Mouse (Mus musculus): ENCODE results near the gene Magix. TPM values are rescaled to one million over a fixed set of nuclear protein-coding genes. Genes with fewer than 3 reads are reported as not detected.

Gene Magix
- not detected in 2 replicates for total RNA-seq (2023)

DNA sequence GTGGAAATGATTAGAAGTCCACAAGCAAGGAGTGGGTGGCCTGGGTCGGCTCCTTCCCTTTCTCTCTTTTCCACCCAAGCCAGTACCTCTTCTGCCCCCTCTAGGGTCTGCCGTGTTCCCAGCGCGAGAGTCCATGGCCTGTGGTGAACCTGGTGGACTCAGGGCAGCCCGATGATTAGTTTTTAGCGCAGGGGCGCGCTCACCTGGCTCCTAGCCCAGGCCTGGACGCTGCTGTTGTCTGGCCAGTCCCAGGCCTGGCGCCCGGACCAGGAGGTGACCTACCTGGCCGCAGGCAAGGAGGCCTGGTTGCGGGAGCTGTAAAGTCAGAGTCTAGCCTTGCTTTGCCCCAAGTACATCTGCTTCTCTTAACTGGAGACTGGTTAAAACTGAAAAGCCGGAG is at the start of gene Magix:
Gene Magix, minus strand, starts transcription at position 388 of the 400 bp plus-strand sequence.

DNA sequence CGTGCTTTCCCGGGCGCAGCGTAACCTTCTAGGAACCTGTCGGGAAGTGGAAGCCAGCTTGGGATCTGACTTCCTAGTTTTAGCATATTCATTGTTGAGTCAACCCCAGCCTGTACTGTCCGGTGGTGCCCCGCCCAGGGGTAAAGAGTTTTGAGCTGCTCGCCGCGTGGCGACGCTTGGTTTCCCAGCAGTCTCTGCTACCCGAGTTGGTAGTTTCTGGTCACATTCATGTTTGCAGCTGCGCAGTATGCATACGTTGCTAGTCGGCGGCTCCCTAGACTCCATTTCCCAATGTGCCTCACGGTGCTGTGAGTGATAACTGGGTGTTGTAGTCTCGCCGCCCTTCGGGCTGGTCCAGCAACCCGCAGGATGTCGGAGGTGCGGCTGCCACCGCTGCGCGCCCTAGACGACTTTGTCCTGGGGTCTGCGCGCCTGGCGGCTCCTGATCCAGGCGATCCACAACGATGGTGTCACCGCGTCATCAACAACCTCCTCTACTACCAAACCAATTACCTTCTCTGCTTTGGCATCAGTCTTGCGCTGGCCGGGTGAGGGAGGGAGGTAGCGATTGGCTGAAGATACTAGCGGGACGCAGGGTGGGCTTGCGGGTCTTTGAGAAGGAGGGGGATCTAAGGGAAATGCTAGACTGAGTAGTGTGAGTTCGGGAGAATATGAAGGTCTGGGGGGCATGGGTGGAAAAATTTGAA is 47.3 kb upstream of the Magix start, which contains the start of gene Praf2:
Gene Praf2, plus strand, starts transcription at position 225 of the 707 bp plus-strand sequence.

DNA sequence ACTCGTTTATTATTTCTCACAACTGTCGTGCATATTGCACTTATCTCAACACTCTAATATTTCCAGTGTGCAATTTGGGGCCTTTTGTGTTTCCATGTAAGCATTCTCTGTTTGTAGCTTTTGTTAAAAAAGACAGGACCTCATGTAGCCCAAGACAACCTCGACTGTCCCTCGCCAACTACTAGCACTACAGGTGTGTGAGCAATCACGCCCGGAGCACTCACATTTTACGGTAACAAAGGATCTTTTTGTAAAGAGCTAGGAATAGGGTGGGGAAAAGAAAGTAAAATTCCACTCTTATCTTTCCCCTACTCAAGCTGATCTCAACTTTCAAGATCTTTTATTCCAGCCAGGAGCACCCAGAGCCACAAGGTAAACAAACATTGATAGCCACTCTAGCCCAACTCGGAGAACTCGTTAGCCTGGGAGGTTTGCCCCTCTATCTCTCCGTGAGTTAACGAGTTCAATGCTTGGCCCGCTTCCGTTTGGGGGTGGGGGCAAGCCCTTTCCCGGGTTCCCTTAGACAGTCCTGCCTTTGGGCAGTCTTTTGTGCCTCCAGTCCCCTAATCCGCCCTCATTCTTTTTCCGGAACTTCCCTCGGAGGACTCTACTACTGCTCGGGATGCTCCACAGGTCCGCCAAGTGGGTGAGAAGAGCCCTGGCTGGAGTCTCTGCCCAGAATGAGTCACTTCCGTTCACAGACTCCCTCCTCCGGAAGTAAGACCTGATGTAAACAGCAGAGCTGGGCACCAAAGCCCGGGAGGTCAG is 40.6 kb upstream of the Magix start, which contains the start of gene Gm45208:
Gene Gm45208, plus strand, starts transcription at position 732 of the 768 bp plus-strand sequence.

DNA sequence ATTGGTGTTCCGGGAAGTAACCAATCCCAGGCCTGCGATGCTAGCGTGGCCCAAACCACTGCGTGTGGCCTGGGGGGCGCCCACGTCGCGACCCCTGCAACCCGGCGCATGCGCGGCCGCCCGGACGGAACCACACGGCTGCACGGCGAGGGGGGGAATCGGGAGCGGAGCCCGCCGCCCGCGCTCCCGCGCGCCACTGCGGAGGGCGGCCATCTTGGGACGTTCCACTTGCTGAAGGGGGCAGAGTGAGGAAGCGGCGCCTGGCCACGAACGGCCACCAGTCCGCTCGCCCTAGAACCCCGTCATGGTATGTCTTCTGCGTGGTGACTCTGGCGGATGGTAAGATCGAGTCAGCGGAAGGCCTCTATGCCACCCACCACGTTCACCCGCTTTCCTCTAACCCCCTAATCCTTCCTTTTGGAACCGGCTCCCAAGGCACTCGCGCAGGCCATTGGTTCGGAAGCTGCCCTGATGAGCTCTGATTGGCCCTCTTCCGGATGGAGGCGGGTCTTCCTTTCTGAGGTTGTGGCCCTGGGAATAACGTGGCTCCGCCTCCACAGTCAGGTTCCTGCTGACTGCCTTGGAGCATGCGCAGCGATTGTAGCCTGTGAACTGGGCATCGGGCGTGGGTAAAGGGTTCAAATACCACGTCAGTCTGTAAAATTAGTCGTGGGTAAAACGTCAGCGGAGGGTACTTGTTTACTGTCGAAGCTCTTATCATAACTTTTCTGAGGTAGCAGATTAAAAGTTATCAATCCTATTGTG is 33.3 kb upstream of the Magix start, which contains the start of gene Wdr45:
Gene Wdr45, plus strand, starts transcription at position 199 of the 765 bp plus-strand sequence.

DNA sequence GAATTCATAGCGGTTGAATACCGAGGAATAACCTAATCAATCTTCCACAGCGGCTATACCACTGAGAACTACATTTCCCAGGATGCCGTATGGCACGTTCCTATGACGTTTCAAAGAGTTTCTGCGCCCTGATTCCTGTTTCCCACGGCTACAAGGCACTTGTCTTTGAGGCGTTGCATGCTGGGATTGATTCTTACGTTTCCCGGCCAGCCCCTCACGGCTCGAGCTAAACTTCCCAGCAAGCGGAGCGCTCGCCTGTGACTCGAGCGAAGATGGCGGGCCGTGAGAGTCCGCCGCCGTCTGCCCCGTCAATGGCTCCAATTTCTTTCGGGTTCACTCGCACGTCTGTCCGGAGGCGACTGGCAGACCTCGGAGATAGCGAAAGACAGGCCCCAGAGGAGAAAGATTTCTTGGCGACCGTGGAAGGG is 15.9 kb upstream of the Magix start, which contains the start of gene Gpkow:
Gene Gpkow, plus strand, starts transcription at position 178 of the 428 bp plus-strand sequence.

DNA sequence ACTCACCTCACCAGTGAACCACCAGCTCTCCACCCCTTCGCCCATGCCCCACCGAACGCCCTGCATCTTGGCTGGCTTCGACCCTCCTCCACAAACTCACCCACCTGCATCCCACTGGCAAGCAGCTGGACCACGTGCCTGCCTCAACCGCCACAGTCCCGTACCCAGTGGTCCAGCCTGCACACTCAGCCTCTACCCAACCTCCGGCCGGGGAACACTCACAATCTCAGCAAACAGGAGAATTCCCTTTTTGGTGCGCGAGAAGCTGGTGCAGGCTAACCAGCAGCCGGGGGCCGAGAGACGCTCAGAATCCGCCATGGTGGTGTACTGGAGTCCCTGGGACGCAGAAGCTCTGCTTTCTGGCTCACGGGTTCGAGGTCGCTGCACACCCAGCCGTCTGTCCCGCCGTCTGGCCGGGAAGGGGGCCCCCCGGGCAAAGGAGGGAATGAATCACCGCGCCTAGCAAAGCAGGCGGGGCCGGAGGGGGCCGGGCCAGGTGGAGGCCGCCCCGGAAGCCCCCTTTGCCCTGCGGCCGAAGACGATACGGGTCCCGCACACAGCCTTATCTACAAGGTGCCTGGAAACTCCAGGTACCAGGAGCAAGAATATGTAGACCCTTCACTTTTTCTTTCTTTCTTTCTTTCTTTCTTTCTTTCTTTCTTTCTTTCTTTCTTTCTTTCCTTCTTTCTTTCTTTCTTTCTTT is 10.0 kb downstream of the Magix start, which contains the start of gene Plp2:
Gene Plp2, minus strand, starts transcription at position 470 of the 703 bp plus-strand sequence.

DNA sequence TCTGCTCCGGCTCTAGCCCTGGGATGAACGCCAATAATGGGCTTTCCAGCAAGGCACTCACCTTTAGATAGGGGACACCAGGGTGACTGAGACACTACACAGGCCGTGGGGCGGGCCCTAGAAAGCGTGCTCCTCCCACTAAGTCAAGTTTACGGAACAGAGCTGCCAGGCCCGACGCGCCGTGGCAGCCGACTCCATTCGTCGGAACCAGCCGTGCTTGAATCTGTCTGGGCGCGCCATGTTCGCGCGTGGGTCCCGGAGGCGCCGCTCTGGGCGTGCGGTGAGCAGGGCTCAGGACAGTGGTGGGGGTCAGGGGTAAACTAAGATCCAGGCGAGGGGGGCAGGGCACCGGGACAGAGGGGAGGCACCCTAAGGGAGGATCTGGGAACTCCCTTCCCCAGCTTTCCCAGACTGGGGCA is 23.8 kb downstream of the Magix start, which contains the start of gene Prickle3:
Gene Prickle3, plus strand, starts transcription at position 40 of the 419 bp plus-strand sequence.

DNA sequence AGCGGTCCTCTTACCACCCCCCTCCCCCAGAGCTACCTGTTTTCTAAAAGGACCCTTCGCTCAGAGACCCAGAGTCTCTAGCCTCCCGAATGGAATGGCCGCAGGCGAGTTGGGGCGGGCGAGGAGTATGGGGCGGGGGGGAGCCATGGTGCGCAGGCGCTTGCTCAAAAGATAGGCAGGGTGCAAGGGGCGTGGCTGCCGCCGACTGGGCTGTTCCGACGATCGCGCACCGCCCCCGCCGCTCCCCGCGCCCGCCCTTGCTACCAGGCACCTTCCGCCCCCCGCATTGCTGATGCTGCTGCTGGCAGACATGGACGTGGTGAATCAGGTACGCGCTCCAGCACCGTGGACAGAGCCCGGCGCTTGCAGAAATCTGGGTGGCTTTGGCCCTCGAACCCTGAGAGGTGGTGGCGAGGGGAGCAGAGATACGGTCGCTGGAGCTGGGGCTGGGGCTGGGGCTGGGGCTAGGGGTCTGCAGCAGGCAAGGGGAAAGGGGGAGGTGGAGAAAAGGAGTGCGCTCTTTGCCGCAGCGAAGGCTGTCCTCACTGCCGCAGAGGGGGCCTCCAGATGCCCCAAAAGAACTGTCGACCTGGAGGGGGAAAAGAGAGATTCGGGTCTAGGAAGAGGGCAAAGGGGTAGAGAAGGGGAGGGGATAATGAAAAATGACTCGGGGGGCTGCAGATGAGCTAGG is 42.5 kb downstream of the Magix start, which contains the start of gene Syp:
Gene Syp, plus strand, starts transcription at position 71 of the 691 bp plus-strand sequence.

Other genes starting within 250 kb of the Magix start
- not detected in 2 replicates for gene Foxp3, start 107.6 kb downstream of the Magix start, total RNA-seq (2023)
- 0.64 and 0.73 TPM in 2 replicates for gene Ppp1r3f, start 107.0 kb downstream of the Magix start, total RNA-seq (2023)
- 13.4 and 19.6 TPM in 2 replicates for gene Ccdc22, start 75.7 kb downstream of the Magix start, total RNA-seq (2023)
- 0.16 and 0.25 TPM in 2 replicates for gene Cacna1f, start 74.2 kb downstream of the Magix start, total RNA-seq (2023)
- gene Syp, start 42.8 kb downstream of the Magix start, total RNA-seq (2023): 2.7 and 3.8 TPM in 2 replicates
- gene Prickle3, start 24.0 kb downstream of the Magix start, total RNA-seq (2023): 37.1 and 44.3 TPM in 2 replicates
- 518 and 532 TPM in 2 replicates for gene Plp2, start 9.9 kb downstream of the Magix start, total RNA-seq (2023)
- gene Gpkow, start 15.9 kb upstream of the Magix start, total RNA-seq (2023): 45.4 and 58.6 TPM in 2 replicates
- 52.3 and 70.0 TPM in 2 replicates for gene Wdr45, start 33.1 kb upstream of the Magix start, total RNA-seq (2023)
- gene Gm45208, start 41.0 kb upstream of the Magix start, total RNA-seq (2023): 1.8 and 1.9 TPM in 2 replicates
- 2.0 and 2.6 TPM in 2 replicates for gene Praf2, start 47.2 kb upstream of the Magix start, total RNA-seq (2023)
- not detected in 2 replicates for gene Ccdc120, start 69.7 kb upstream of the Magix start, total RNA-seq (2023)
- gene Tfe3, start 81.3 kb upstream of the Magix start, total RNA-seq (2023): 85.6 and 90.4 TPM in 2 replicates
- gene Gripap1, start 108.5 kb upstream of the Magix start, total RNA-seq (2023): 135 and 164 TPM in 2 replicates
- 1.4 and 2.0 TPM in 2 replicates for gene Kcnd1, start 141.0 kb upstream of the Magix start, total RNA-seq (2023)
- 129 and 151 TPM in 2 replicates for gene Otud5, start 160.1 kb upstream of the Magix start, total RNA-seq (2023)
- gene Pim2, start 197.0 kb upstream of the Magix start, total RNA-seq (2023): 2.2 and 4.1 TPM in 2 replicates
- gene Slc35a2, start 202.8 kb upstream of the Magix start, total RNA-seq (2023): 25.5 and 28.1 TPM in 2 replicates
- 34.5 and 34.7 TPM in 2 replicates for gene Pqbp1, start 218.0 kb upstream of the Magix start, total RNA-seq (2023)
- 44.3 and 45.8 TPM in 2 replicates for gene Timm17b, start 218.1 kb upstream of the Magix start, total RNA-seq (2023)
- gene Gm10491, start 226.6 kb upstream of the Magix start, total RNA-seq (2023): not detected in 2 replicates
- gene Gm10490, start 228.3 kb upstream of the Magix start, total RNA-seq (2023): not detected in 2 replicates
- gene Pcsk1n, start 238.6 kb upstream of the Magix start, total RNA-seq (2023): not detected in 2 replicates
- not detected in 2 replicates for gene Eras, start 247.4 kb upstream of the Magix start, total RNA-seq (2023)